In the genomic region with DNA sequence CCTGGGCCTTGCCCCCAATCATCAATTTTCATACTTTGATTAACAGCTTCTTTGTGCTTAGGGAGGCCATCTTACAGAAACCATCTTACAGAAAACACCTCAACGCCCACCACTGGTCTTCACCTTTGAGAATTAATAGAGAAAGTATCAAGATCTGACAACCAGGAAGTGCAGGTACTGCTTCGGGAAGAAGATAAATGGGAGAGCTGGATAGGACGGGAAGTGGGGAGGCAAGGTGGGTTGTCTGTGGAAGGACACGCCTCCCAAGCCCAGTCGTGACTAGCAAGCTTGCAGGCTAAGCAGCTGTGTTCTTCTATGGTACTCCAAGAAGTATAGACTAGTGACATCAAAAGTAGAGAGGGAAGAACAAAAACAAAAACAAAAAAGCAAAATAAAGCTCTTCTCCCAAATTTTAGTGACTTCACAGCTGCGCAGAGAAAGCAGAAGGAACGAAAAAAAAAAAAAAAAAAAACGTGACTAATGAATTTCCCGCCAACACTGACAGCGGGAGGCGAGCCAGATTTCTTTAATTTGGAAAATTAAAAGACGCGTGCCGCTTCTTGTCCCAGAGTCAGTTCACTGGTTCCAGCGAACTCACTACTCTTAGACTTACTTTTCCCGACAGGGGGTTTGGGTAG, we compare ENCODE assay signal across 8 mouse cellular contexts. TPM values are rescaled to one million over a fixed set of nuclear protein-coding genes. Genes with fewer than 3 reads are reported as not detected.
A peak's percentile ranks its signal among the peaks of the same experiment; 100 is the strongest.
DNase-seq lines count a peak whose midpoint lies in the region; ATAC-seq lines count a peak whose summit lies in the region.

No protein-coding gene starts in this region.

- no peaks in the 10 kb centered on the region for H3K9me3 ChIP-seq in hindbrain, embryonic 14.5 days (ENCODE audit: control insufficient read depth, low read length)
- H3K9me3 ChIP-seq in midbrain, embryonic 16.5 days (replicated peaks; ENCODE audit: control insufficient read depth, low read length, poor library complexity, severe bottlenecking), result no peaks in the 10 kb centered on the region

- H3K9ac ChIP-seq in hindbrain, embryonic 14.5 days, result peak overlapping the region; percentile 79; the same call in 1 of the 2 replicates
- H3K9ac ChIP-seq in midbrain, embryonic 16.5 days (ENCODE audit: low read depth, low read length), result peak overlapping the region; percentile 90

- peak overlapping the region; percentile 81 for H3K4me2 ChIP-seq in hindbrain, embryonic 14.5 days (replicated peaks)
- peak overlapping the region; percentile 88 for H3K4me2 ChIP-seq in midbrain, embryonic 16.5 days (ENCODE audit: low read length)

- H3K4me1 ChIP-seq in hindbrain, embryonic 14.5 days (replicated peaks; ENCODE audit: control insufficient read depth, insufficient read depth, low read length), result peaks cover 17% of the 10 kb centered on the region
- peaks cover 24% of the 10 kb centered on the region for H3K4me1 ChIP-seq in midbrain, embryonic 16.5 days (ENCODE audit: control insufficient read depth, insufficient read depth, low read length)

- H3K4me3 ChIP-seq in hindbrain, embryonic 14.5 days (replicated peaks; ENCODE audit: low read length), result peak overlapping the region; percentile 73
- H3K4me3 ChIP-seq in midbrain, embryonic 16.5 days (ENCODE audit: low read depth, low read length), result peak overlapping the region; percentile 89

- H3K36me3 ChIP-seq in hindbrain, embryonic 14.5 days (replicated peaks; ENCODE audit: control insufficient read depth, insufficient read depth), result peaks cover 7% of the 10 kb centered on the region; the same call in 1 of the 2 replicates
- peaks cover 4% of the 10 kb centered on the region for H3K36me3 ChIP-seq in midbrain, embryonic 16.5 days (ENCODE audit: control insufficient read depth, insufficient read depth, low read length)

- 0 out of 2 replicates have a peak, but pooled peaks have one; percentile 47 for ATAC-seq in hindbrain, embryonic 14.5 days (ENCODE audit: low FRiP score)
- ATAC-seq in midbrain, embryonic 16.5 days, result peak; percentile 44; the same call in 1 of the 2 replicates

- peak; percentile 25 to 37 for DNase-seq in kidney, postnatal 36 days
- no peak for DNase-seq in kidney, postnatal 4 days
- DNase-seq in brain, adult 2 months (ENCODE audit: low read depth, low spot score), result peak; percentile 59
- DNase-seq in hindbrain, embryonic 14.5 days (ENCODE audit: low spot score), result no peak
- DNase-seq in layer of hippocampus, postnatal 10 days (ENCODE audit: low spot score in 2 of 2), result no peak
- no peak for DNase-seq in urinary bladder, postnatal 25 days (ENCODE audit: low spot score)
- no peak for DNase-seq in cerebellum, adult 9-10 months

- H3K27me3 ChIP-seq in hindbrain, embryonic 14.5 days (ENCODE audit: control insufficient read depth, insufficient read depth, low read length), result peaks cover 3% of the 10 kb centered on the region; the same call in 1 of the 2 replicates
- no peaks in the 10 kb centered on the region; the same call in 1 of the 2 replicates for H3K27me3 ChIP-seq in midbrain, embryonic 16.5 days (ENCODE audit: control insufficient read depth, insufficient read depth, low read depth, low read length)

- no peak overlapping the region for H3K27ac ChIP-seq in hindbrain, embryonic 14.5 days
- H3K27ac ChIP-seq in midbrain, embryonic 16.5 days (ENCODE audit: low read length), result peak overlapping the region; percentile 67; the same call in 1 of the 2 replicates

- 3% methylated on average over 16 of the region's 16 CpGs for WGBS in hindbrain, embryonic 14.5 days
- WGBS in midbrain, embryonic 16.5 days, result 4% methylated on average over 16 of the region's 16 CpGs

RNA-seq across cellular contexts. Expression of a gene that starts 0.6 kb away (rescaled TPM):
- 11.1 and 11.3 TPM in 2 replicates for polyA plus RNA-seq in hindbrain, embryonic 14.5 days (2014; fragmentation: Nextera tagmentation; extraction: Ambion mirVana)
- 11.8 and 12.6 TPM in 2 replicates for polyA plus RNA-seq in midbrain, embryonic 16.5 days (2015; fragmentation: Nextera tagmentation; extraction: Ambion mirVana)
- 10 to 100 TPM; 36.9 to 37.2 TPM for total RNA-seq in layer of hippocampus, postnatal 10 days (2021)

RNA-seq across cellular contexts. Expression of a gene that starts 15.4 kb away (rescaled TPM):
- 2.4 and 2.7 TPM in 2 replicates for polyA plus RNA-seq in hindbrain, embryonic 14.5 days (2014; fragmentation: Nextera tagmentation; extraction: Ambion mirVana)
- 4.6 and 4.8 TPM in 2 replicates for polyA plus RNA-seq in midbrain, embryonic 16.5 days (2015; fragmentation: Nextera tagmentation; extraction: Ambion mirVana)
- 10 to 100 TPM; 10.6 to 11.2 TPM for total RNA-seq in layer of hippocampus, postnatal 10 days (2021)

RNA-seq across cellular contexts. Expression of a gene that starts 25.2 kb away (rescaled TPM):
- 20.0 and 21.1 TPM in 2 replicates for polyA plus RNA-seq in hindbrain, embryonic 14.5 days (2014; fragmentation: Nextera tagmentation; extraction: Ambion mirVana)
- 23.0 and 23.8 TPM in 2 replicates for polyA plus RNA-seq in midbrain, embryonic 16.5 days (2015; fragmentation: Nextera tagmentation; extraction: Ambion mirVana)
- 10 to 100 TPM; 21.1 to 26.1 TPM for total RNA-seq in layer of hippocampus, postnatal 10 days (2021)

RNA-seq across cellular contexts. Expression of a gene that starts 30.9 kb away (rescaled TPM):
- polyA plus RNA-seq in hindbrain, embryonic 14.5 days (2014; fragmentation: Nextera tagmentation; extraction: Ambion mirVana), result 3.6 and 3.9 TPM in 2 replicates
- 6.1 and 8.3 TPM in 2 replicates for polyA plus RNA-seq in midbrain, embryonic 16.5 days (2015; fragmentation: Nextera tagmentation; extraction: Ambion mirVana)
- total RNA-seq in layer of hippocampus, postnatal 10 days (2021), result 10 to 100 TPM; 14.5 to 15.0 TPM

RNA-seq across cellular contexts. Expression of a gene that starts 39.6 kb away (rescaled TPM):
- 132 and 142 TPM in 2 replicates for polyA plus RNA-seq in hindbrain, embryonic 14.5 days (2014; fragmentation: Nextera tagmentation; extraction: Ambion mirVana)
- 115 and 125 TPM in 2 replicates for polyA plus RNA-seq in midbrain, embryonic 16.5 days (2015; fragmentation: Nextera tagmentation; extraction: Ambion mirVana)
- total RNA-seq in layer of hippocampus, postnatal 10 days (2021), result 10 to 100 TPM; 54.7 to 59.4 TPM

Comparison
In these comparisons a context has a peak if more than half of its experiments do, and no peak if none do; other contexts are left out.
1. DNase-seq: peak in kidney, postnatal 36 days (2 of 2) and brain, adult 2 months (single experiment); none in kidney, postnatal 4 days (0 of 2), hindbrain, embryonic 14.5 days (single experiment), layer of hippocampus, postnatal 10 days (0 of 2), urinary bladder, postnatal 25 days (single experiment) and cerebellum, adult 9-10 months (single experiment).